Mouse (Mus musculus) brain, embryonic 14.5 days (tissue): ENCODE measurements around the gene Olfr357. TPM values are rescaled to one million over a fixed set of nuclear protein-coding genes. Genes with fewer than 3 reads are reported as not detected.

Experiments used
- DNase-seq: peaks from one replicate; pipeline ENCODE4 v3.0.0-alpha.2; 2011; ENCODE audit warnings: low read depth
- CTCF ChIP-seq: fragments of 200-500 bp; IDR thresholded peaks from 2 replicates; pipeline ENCODE4 v1.5.1; 2012; ENCODE audit warnings: inconsistent platforms, mild to moderate bottlenecking, moderate library complexity, borderline replicate concordance; ENCODE audit not compliant: insufficient read depth, insufficient read length; ENCODE audit errors: extremely low read depth
- POLR2A ChIP-seq: fragments of 200-500 bp; IDR thresholded peaks from 2 replicates; pipeline ENCODE4 v1.6.1; 2012; ENCODE audit warnings: mild to moderate bottlenecking, inconsistent platforms, borderline replicate concordance; ENCODE audit not compliant: poor library complexity, insufficient read depth, insufficient read length, severe bottlenecking; ENCODE audit errors: extremely low read depth
- polyA plus RNA-seq: library from polyadenylated mRNA; depleted of rRNA; stranded (reverse); fragments of >200 nt; gene quantifications from 2 replicates; pipeline ENCODE4 v1.2.3, GENCODE M21; 2012; rRNA removed

Olfr357 gene
- polyA plus RNA-seq: not detected in 2 replicates

DNA sequence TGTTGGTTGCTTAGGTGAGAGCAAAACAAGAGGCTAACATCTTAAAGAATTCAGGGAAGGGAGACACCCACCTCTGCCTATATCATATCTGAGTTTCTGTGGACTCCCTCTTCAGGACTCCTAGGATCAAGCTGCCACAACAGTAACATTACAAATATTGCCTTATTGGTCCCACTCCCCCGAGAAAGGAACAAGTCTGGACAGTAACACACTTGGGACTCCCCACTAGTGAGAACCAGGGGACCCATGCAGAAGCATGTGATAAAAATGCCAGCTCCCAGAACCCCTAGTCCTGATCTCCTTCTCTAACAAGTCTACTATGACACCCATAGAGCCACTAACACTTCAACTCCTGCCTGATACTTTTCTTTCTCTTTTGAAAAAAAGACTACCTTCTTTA, at the start of gene Olfr357:
TSS of gene Olfr357 (plus strand) at position 301 of the 400 bp plus-strand sequence.
- DNase-seq: no peak
- TF ChIP-seq POLR2A (no peak), CTCF (no peak)

DNA sequence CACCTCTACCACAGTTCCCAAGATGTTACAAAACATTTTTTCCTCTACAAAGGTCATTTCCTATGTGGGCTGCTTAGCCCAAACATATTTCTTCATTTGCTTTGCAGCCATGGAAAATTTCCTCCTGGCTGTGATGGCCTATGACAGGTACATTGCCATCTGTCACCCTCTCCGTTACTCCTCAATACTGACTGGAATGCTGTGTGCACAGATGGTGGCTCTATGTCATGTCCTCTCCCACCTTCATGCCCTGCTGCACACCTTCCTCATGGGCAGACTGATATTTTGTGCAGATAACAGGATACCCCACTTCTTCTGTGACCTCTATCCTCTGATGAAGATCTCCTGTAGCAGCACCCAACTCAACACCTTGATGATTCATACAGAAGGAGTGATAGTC, 3.4 kb downstream of the Olfr357 start:
- no peak for DNase-seq

DNA sequence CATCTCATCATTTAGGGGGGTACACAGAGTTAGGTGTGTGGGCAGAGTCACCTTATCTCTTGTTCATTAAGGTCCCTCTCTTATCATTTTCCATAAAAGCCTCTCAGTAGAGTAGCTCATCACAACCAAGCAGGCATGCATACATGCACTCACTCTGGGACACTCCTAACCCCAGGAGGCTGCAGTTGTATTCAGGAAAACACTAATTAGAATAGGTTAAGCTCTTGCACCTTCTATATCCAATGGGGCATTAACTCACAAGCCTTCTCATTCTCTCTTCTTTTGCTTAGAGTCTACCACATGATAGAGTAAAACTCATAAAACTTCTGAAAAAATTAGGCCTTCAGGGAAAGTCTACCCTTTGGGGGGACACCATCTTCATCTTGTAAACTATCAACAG, 15.6 kb downstream of the Olfr357 start, which contains the start of gene Olfr358:
TSS of gene Olfr358 (minus strand) at position 101 of the 400 bp plus-strand sequence.
- no peak for DNase-seq
- TF ChIP-seq POLR2A (no peak), CTCF (no peak)

More for the DNA sequence above, 3.4 kb downstream of the Olfr357 start:
- TF ChIP-seq POLR2A (no peak), CTCF (no peak)

Other genes with a start within 250 kb of the Olfr357 start
- gene Olfr348, start 209.6 kb upstream of the Olfr357 start, polyA plus RNA-seq: not detected in 2 replicates
- gene Olfr50, start 203.3 kb upstream of the Olfr357 start, polyA plus RNA-seq: not detected in 2 replicates
- gene Olfr3, start 176.8 kb upstream of the Olfr357 start, polyA plus RNA-seq: not detected in 2 replicates
- not detected in 2 replicates for gene Olfr350, start 147.5 kb upstream of the Olfr357 start, polyA plus RNA-seq
- gene Olfr351, start 131.2 kb upstream of the Olfr357 start, polyA plus RNA-seq: not detected in 2 replicates
- gene Olfr352, start 125.4 kb upstream of the Olfr357 start, polyA plus RNA-seq: not detected in 2 replicates
- gene Olfr353, start 100.9 kb upstream of the Olfr357 start, polyA plus RNA-seq: not detected in 2 replicates
- not detected in 2 replicates for gene Olfr354, start 88.1 kb upstream of the Olfr357 start, polyA plus RNA-seq
- not detected in 2 replicates for gene Olfr355, start 64.9 kb upstream of the Olfr357 start, polyA plus RNA-seq
- not detected in 2 replicates for gene Olfr356, start 56.7 kb upstream of the Olfr357 start, polyA plus RNA-seq
- not detected in 2 replicates for gene Olfr358, start 15.5 kb downstream of the Olfr357 start, polyA plus RNA-seq
- not detected in 2 replicates for gene Olfr360, start 71.9 kb downstream of the Olfr357 start, polyA plus RNA-seq
- not detected in 2 replicates for gene Olfr361, start 95.5 kb downstream of the Olfr357 start, polyA plus RNA-seq
- not detected in 2 replicates for gene Olfr362, start 124.1 kb downstream of the Olfr357 start, polyA plus RNA-seq
- not detected in 2 replicates for gene Olfr364-ps1, start 145.5 kb downstream of the Olfr357 start, polyA plus RNA-seq
- gene Olfr365, start 194.4 kb downstream of the Olfr357 start, polyA plus RNA-seq: not detected in 2 replicates
- not detected in 2 replicates for gene Olfr366, start 217.7 kb downstream of the Olfr357 start, polyA plus RNA-seq